Mouse (Mus musculus) frontal cortex, postnatal 10 days (tissue): ENCODE measurements around the gene Gm20604.

ENCODE experiments used
- DNase-seq, 2 experiments: peaks; one replicate each; pipeline ENCODE4 v3.0.0; 2022; ENCODE audit warnings: low spot score in 2 of 2, mixed read lengths in 1 of 2

Gm20604 gene

GRCm38 (mm10) chr12:102706833-102707463, 51.5 kb downstream of the Gm20604 start:
- DNase-seq, result no peak

GRCm38 (mm10) chr12:102705906-102706640, 52.4 kb downstream of the Gm20604 start:
- DNase-seq, result no peak

DNA sequence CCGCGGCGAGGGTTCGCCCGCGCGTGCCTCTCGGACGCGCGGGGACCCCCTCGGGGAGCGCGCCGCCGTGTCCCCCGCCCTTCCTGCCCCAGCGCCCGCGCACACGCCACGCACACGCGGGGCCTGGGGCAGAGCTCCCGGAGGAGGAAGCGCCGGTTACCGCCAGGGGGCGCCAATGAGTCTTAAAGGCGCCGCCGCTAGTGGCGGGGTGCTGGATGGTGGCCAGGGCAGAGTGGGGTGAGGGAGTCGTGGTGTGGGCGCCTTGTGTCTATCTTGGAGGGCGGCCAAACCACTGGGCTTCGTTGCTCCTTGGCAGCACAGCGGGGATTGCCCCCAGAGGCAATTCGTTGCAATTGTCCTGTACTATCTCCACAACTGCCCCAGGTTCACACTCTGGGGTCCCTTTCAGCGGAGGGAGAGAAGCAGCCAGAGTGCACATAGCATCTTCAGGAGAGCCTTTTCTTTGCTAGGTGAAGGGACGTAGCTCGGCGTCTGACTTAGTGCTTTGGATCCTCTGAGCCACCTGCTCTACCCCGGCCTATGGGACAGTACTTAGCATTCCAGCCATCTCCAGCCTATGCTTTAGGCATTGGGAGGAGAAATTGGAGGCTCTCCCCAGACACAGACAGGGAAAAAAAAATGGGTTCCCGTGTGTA, 53.1 kb downstream of the Gm20604 start:
- peak; percentile 84 to 89 for DNase-seq

DNA sequence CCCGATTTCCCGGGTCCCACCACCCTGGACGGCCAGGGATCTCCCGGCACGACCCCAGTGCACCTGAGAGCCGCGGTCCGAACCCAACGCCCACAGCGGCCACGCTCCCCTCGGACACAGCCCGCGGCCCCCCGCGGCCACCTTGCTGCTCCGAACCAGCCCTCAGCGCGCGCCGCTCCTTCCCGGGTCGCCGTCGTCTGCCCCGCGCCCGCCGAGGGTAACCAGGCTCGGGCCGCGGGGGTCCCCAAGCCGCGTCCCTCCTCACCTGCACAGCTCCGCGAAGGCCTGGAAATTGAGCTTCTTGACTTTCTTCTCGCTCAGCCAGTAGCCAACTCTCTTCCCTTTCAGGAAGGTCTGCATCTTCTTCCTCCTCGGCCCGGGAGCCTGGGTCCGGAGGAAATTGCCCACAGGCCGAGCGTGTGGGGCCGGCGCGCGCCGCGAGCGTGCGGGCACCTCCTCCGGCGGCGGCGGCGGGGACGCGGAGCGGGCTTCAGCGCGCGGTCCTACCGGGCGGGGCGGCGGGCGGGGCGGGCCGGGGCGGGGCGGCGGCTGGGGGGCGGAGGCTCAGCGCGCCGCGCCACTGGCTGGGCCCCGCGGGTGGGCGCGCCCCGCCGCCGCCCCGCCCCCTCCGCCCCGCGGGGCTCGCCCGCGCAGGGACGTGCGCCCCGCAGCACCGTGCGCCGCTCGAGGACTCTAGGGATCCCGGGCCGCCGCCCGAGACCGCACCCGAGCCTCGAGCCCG, 53.8 kb downstream of the Gm20604 start, which contains the start of gene Itpk1:
TSS of gene Itpk1 (minus strand) at position 474 of the 742 bp plus-strand sequence.
- DNase-seq, result peak; percentile 28 to 63

GRCm38 (mm10) chr12:102703921-102704408, 54.5 kb downstream of the Gm20604 start:
- DNase-seq, result peak in 1 of 2 experiments; percentile 20

- DNase-seq, result peak in 1 of 2 experiments; percentile 21
Measured at GRCm38 (mm10) chr12:102703441-102703840, 55.0 kb downstream of the Gm20604 start.

DNA sequence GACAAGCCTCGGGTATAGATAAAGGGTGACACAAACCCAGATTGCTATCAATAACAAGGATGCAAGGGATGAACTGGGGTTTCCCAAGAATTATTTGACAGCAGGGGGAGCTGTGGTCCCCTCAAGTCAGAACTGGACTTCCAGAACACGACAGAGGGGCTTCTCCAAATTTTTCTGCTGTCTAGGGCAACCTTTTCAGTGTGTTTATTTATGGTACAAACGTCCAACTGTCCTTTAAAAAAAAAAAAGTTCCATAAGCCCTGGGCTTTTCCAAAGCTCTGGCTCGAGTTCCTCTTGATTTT, 55.4 kb downstream of the Gm20604 start:
- DNase-seq, result peak in 1 of 2 experiments; percentile 20

- peak in 1 of 2 experiments; percentile 73 for DNase-seq
Measured at GRCm38 (mm10) chr12:102702356-102703110, 55.9 kb downstream of the Gm20604 start.

DNA sequence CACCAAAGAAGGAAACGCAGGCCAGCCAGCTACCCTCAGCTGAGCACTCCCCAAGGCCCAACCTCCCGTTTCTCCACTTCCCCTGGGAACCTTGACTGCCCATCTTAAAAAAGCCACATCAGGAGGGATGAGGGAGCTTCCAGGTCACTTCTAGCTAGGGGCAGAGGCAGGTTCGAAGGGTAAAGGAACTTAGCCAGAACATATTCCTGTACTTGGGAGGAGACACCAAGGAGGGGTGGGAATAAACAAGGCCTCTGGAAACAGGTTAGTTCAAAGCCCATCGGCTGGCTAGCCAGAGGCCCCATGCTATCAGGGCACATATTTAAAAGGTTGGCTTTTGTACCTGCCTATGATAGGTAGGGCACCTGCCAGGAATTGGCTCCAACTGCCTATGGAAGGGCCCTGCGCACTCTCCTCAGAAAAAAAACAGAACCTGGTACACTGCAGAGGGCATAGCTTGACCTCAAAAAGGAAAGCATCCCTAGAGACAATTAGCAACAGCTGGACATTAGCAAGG, 56.7 kb downstream of the Gm20604 start:
- no peak for DNase-seq

DNA sequence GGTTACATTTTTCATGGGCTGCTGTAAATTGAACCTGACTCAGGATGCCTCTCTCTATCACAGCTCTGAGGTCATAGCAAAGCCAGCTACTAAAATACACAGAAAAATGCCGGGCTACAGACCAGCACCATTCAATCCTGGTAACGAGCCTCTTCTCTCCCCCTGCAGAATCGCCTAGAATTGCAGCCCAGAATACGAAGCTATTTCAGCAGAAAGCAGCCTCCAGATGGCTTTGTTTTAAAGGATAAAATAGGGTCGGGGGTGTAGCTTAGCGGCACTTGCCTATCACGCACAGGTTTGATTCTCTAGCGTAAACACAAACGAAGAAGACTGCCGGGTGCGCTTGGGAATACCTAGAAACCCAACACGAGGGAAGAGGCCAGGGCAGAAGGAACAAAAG, 58.0 kb downstream of the Gm20604 start:
- DNase-seq, result no peak

- DNase-seq, result no peak
Measured at GRCm38 (mm10) chr12:102699156-102699555, 59.3 kb downstream of the Gm20604 start.

GRCm38 (mm10) chr12:102698089-102698684, 60.3 kb downstream of the Gm20604 start:
- no peak for DNase-seq

- no peak for DNase-seq
Measured at GRCm38 (mm10) chr12:102697381-102697780, 61.1 kb downstream of the Gm20604 start.

DNA sequence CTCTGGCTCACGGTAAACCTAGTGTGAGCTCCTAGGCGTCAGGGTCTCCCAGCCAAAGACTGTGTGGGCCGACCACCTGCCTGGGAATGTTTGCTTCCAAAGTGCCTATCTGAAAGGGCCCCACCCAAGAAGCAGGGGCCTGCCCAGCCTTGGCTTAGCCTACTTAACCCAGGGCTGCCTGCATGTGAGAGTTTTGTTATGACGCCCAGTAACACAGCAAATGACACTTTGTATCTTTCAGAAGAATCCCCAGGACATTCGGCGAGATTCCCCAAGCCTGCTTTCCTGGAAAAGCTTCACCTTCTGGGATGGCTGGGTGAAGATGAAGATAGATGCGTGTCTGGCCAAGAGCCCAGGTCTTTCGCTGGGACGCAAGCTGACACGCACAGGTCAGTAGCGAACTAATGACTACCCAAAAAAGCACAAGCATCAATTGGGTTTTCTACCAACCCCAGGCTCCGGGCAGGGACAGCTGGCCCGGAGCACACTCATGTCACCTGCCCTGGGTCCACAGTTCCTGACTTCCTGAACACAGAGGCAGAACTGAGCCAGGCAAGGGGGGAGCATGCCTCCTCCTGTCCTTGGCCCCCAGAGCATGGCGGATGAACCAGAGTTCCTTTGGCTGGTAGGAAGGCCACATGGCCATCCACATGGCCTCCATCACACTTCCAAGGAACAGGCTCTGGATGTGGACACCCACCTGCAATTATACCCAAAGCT, 61.7 kb downstream of the Gm20604 start:
- DNase-seq, result no peak

DNA sequence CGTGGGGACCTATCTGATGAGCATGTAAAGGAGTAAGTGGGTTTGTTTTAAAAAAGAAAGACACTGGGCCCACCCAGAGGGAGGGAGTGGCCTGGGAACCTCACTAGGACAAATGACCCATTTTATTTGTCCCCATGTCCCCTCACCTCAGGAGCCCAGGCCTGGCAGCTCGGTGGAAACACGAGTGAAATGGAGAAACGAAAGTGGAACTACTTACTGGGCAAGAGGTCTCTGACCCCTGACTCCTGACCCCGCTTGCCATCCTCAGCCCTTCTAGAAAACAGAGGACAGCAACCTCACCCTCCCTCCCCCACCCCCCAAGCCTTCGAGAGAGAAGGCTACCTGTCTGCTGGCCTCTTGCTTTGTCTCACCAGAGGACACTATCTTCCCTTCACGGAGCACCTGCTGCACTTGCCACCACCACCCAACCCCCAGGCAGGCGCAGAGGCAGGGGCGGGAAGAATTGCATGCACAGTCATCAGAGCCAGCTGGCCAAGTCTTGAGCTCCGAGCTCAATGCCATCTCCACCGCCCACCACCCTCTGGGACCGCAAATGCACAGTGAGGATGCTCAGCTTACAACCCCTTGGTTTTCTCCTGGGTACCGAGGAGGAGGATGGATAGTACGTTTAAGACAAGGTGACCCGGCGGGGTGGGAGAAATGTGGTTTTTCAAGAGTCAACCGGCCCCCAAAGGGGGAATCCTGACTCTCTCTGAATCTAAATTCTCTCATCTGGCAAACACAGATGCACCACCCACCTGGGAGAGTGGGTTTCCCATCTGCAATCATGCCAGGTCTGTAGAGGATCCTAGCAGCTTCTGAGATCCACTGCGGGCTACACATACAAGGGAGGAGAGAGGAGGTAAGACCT, 62.9 kb downstream of the Gm20604 start:
- peak; percentile 62 to 72 for DNase-seq

GRCm38 (mm10) chr12:102691761-102692160, 66.7 kb downstream of the Gm20604 start:
- DNase-seq, result no peak
